In genomic region chr16:87699693-87700394, GRCm38 (mm10) we compare ENCODE assay signal across 8 mouse cellular contexts. TPM values are rescaled to one million over a fixed set of nuclear protein-coding genes. Genes with fewer than 3 reads are reported as not detected.
DNase-seq lines count a peak whose midpoint lies in the region; TF ChIP-seq lines count a peak whose summit lies in the region.

No protein-coding gene starts in this region.

- H3K4me1 ChIP-seq in cerebellum, adult 2 months (ENCODE audit: control insufficient read depth, insufficient read depth, low read length), result peaks cover 7% of the 10 kb centered on the region
- peaks cover 63% of the 10 kb centered on the region for H3K4me1 ChIP-seq in megakaryocyte, embryonic 14.5 days

- DNase-seq in cerebellum, adult 2 months, result peak; percentile 29 to 37
- no peak for DNase-seq in cerebellum, adult 11 months
- peak; percentile 55 for DNase-seq in adrenal gland, postnatal 10 days
- peak; percentile 84 for DNase-seq in fibroblast of lung, adult 2 months (ENCODE audit: low read depth)
- DNase-seq in heart, postnatal 25 days (ENCODE audit: low spot score), result peak; percentile 22
- peak; percentile 46 to 62 for DNase-seq in kidney, postnatal 4 days
- peak; percentile 11 to 22 for DNase-seq in right cerebral cortex, postnatal 36 days (ENCODE audit: low spot score in 2 of 2)

- H3K9me3 ChIP-seq in megakaryocyte, embryonic 14.5 days, result no peaks in the 10 kb centered on the region

- H3K27ac ChIP-seq in cerebellum, adult 2 months (ENCODE audit: insufficient read depth, low read length), result no peak overlapping the region; the same call in 1 of the 2 replicates

- intact Hi-C loops in heart, postnatal 25 days (cut with DNase I), result loop anchor here (2.0 to 5.0 kb wide), 2 partner anchors 15 to 38 kb away; no protein-coding TSS in a partner anchor

- WGBS in cerebellum, adult 2 months, result 2% methylated on average over 20 of the region's 20 CpGs

- no peak for TF ChIP-seq POLR2A in cerebellum, adult 2 months (IDR thresholded peaks at IDR 0.05; ENCODE audit: borderline replicate concordance, insufficient read depth, low read length)

- peak overlapping the region; percentile 99 for H3K4me3 ChIP-seq in cerebellum, adult 2 months (replicated peaks; ENCODE audit: insufficient read depth, low read depth, low read length)
- peak overlapping the region; percentile 96 for H3K4me3 ChIP-seq in megakaryocyte, embryonic 14.5 days (replicated peaks)

- H3K27me3 ChIP-seq in cerebellum, adult 2 months (ENCODE audit: control insufficient read depth, insufficient read depth, low read length), result no peaks in the 10 kb centered on the region
- H3K27me3 ChIP-seq in megakaryocyte, embryonic 14.5 days (replicated peaks), result no peaks in the 10 kb centered on the region

- no peak for TF ChIP-seq CTCF in cerebellum, adult 2 months (IDR thresholded peaks at IDR 0.05; ENCODE audit: borderline replicate concordance, insufficient read depth, low read depth, low read length)

- peaks cover 27% of the 10 kb centered on the region for H3K36me3 ChIP-seq in megakaryocyte, embryonic 14.5 days (replicated peaks; ENCODE audit: low read length)

RNA-seq across cellular contexts. Expression of gene Bach1, which starts 1.1 kb away (rescaled TPM):
- polyA plus RNA-seq in cerebellum, adult 2 months (2012; rRNA removed), result 8.5 and 8.7 TPM in 2 replicates
- 10 to 100 TPM; 21.6 to 23.6 TPM for total RNA-seq in adrenal gland, postnatal 10 days (2021)
- total RNA-seq in heart, postnatal 25 days (2021), result 10 to 100 TPM; 25.8 to 33.0 TPM
- polyA plus RNA-seq in megakaryocyte, embryonic 14.5 days (2012; ENCODE audit: insufficient read depth, low replicate concordance), result 6.0 and 6.3 TPM in 2 replicates
